Mouse (Mus musculus) erythroblast, adult 5-6 weeks (primary cell): ENCODE results near the gene 5730596B20Rik. TPM values are rescaled to one million over a fixed set of nuclear protein-coding genes. Genes with fewer than 3 reads are reported as not detected.

Source experiments
- ATAC-seq: replicated peaks from 2 replicates; pipeline ENCODE4 v1.8.0; 2016; ENCODE audit warnings: moderate number of reproducible peaks, mild to moderate bottlenecking, moderate TSS enrichment, inconsistent platforms; ENCODE audit not compliant: poor library complexity, low FRiP score, severe bottlenecking
- total RNA-seq, 2 experiments: library from RNA; stranded (forward) in 1 of 2; stranded (reverse) in 1 of 2; fragments of 150-400 nt in 1 of 2; fragments of 200-764, 138-1000 nt in 1 of 2; gene quantifications; 2 replicates each; pipeline versions ENCODE4 v1.2.3 to v1.2.4; 2015 to 2017; ENCODE audit warnings: low replicate concordance in 2 of 2

5730596B20Rik gene
- total RNA-seq, 2 experiments from 2014 or later: not detected

GRCm38 (mm10) chr6:52172501-52172900 is 4.8 kb upstream of the 5730596B20Rik start:
- no peak for ATAC-seq

DNA sequence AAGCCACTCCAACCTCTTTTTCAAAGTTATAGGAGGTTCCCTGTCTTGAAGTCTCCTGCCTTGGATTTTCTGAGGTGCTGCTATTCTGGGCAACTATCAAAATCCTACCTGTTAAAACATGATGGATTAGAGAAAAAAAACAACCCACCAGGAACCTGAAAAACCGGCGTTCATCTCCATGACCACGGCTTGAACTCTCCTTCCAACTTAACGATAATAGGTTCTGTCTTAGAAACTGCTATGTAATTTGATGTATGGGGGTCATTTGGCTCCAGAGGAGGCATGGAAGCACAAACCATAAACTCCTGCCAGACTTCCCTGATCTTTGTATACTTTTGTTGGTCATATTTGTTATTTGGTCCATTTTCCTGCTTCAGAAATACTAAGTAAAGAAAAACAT is 3.6 kb upstream of the 5730596B20Rik start:
- ATAC-seq: no peak

DNA sequence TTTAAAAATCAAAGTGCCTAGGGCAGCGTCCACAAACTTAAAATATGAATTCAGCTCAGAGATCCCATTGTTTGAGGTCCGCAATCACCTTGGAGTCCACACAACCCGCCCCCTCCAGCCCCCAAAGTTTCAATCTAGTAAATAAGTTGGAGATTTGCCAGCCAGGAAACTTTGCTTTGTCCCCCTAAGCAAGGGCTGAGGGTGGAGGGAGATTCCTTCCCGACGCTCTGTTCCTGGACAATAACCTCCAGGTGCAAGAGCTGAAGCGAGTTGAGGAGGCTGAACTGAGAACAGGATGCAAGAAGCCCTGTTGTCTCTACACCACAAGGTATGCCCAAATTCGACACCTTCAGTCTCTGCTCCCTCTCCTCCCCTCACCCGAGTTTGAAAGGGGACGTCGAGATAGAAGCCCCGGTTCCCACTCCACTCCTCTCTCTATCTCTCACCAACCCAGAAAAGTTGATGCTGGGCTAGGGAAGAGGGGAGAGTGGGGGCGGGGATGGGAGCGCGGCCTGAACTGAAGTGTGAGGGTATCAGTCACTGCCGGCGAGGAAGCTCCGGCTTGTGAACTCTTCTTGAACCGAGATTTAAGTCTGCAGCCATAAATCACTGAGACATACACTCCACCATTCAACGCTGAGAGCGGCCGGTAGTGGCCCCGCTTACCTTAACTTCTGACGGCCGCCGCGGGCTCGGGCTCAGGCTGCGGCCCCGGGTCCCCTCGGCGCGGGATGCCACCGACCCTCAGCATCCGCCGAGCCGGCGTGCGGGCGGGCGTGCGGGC is 2.1 kb upstream of the 5730596B20Rik start:
- ATAC-seq: no peak

- no peak for ATAC-seq
These were observed 1.4 kb upstream of the 5730596B20Rik start for GRCm38 (mm10) chr6:52175864-52176263.

DNA sequence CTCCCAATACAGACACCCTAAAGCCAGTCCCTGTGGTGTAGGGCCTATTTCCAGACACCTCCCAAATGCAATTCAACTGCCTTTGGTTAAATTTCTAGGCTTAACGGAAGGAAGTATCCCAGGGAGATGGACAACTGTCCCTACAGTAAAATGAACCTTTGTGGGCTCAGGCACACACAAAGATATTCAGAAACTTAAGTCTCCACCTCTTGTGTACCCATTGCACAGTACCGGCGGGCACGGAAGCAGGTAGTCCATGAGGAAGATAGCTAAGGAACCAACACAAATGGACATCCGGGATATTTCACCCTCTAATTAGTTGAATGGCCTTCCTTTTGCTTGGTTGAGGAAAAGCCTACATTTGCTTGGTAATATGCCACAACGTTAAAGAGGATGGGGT is 907 bp upstream of the 5730596B20Rik start:
- no peak for ATAC-seq

GRCm38 (mm10) chr6:52177806-52178205 is 508 bp downstream of the 5730596B20Rik start:
- no peak for ATAC-seq

- ATAC-seq: no peak
These were observed 1.8 kb downstream of the 5730596B20Rik start for GRCm38 (mm10) chr6:52178918-52179665.

- ATAC-seq: no peak
These were observed 2.4 kb downstream of the 5730596B20Rik start for GRCm38 (mm10) chr6:52179690-52180089.

GRCm38 (mm10) chr6:52180213-52180710 is 3.0 kb downstream of the 5730596B20Rik start:
- no peak for ATAC-seq

GRCm38 (mm10) chr6:52180726-52181125 is 3.4 kb downstream of the 5730596B20Rik start:
- ATAC-seq: no peak

GRCm38 (mm10) chr6:52182030-52182429 is 4.7 kb downstream of the 5730596B20Rik start:
- ATAC-seq: no peak

DNA sequence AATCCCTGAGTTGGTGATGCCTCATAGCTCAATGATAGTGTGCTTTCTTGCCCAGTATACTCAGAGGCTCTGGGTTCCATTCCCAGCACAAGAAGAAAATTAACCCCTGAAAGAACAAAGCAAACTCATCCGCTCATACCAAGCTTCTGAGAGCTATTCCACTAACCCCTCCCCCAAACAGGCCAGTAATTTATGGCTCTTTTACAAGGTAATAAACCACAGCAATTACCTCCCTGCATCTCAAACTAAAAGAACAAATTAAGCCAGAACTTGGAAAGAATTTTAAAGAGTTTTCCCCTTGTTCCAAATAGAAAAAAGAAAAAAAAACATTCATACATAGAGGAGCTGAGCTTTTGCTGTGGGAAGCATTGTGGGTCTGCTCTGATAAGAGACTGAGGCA is 5.5 kb downstream of the 5730596B20Rik start:
- no peak for ATAC-seq

DNA sequence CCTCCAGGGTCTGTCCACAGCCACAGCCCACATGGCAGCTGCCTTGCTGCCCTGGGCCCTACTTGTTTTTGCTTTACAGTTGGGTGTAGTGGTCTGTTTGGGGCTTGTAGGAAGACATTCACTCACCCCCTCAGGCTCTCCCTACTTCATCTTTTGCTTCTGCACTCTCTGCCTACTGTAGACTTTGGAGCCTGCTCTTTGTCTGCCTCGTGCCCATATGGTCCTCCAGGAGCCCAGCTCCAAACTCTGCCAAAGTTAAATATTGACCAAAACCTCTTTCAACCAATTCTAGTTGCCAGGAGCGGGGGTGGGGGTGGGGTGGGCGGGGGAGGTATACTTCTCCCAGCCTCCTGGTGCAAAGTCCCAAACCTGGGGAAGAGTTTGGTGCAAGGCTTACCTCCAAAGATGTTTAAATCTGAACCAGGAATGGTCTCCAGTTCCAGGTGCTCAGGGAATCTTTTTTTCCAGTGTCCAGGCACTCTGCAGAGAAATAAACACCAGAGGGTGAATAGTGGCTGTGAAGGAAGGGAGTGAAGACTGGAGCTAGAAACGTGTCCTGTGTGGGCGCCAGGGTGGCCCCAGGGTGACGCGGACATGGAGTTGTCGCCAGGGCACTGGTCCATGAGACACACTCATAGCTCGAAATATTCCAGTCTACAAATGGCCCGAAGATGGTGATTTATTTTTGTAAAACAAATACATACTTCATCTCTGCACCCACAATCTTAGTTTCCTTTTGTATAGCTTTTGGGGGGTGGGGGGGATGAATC is 6.2 kb downstream of the 5730596B20Rik start:
- no peak for ATAC-seq

DNA sequence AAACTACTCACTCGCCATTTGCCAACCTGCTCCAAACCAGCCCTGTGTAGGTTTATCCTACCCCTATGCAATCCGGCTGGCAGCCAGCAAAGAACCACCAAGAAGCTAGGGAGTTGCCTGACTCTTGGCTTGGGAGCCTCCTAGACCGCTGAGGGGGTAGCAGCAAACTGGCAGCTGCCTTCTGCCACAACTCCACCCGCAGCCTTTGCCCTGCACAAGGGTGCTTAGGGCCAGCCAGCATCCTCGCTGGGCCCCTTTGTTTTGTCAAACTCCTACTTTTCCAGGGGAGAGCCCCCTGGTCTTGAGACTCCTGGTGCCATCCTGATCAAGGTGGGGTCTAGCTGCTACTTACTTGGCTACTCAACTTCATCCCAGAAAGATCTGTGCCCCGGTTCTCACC is 7.4 kb downstream of the 5730596B20Rik start:
- no peak for ATAC-seq

DNA sequence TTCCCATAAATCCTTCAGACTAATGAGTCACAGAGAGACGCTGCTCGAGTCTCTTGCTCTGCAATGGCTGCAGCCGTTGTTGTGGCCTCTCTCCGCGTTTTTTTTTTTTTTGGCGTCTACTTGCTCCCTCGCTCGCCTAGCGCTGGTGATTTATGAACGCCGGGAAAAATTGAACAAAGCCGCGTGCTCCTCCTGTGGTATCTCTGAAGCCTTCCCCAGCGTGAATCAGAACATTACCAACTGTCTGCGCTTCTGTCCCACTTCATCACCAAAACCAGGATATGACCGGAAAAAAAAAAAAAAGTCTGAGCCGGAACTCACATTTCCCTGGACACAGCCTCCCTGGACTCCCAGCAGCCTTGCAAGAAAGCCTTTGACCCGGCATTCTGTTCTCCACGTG is 7.9 kb downstream of the 5730596B20Rik start:
- ATAC-seq: no peak

DNA sequence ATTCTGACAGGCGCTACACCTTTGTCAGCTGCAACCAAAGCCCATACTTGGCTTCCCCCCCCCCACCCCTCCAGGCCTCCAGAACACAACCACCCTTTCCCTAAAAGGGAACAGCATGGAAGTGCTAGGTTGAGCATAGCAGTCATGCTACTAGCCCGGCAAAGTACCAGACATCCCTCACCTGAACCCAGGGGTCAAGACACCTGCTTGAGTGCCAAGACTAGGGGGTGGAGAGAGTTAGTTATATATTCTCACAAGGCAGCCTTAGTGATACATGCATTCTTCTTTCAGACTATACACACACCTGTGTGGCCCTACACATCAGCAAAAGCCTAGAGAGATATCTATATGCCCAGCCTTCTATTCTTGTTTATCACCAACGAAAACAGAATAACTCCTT is 8.5 kb downstream of the 5730596B20Rik start:
- no peak for ATAC-seq

DNA sequence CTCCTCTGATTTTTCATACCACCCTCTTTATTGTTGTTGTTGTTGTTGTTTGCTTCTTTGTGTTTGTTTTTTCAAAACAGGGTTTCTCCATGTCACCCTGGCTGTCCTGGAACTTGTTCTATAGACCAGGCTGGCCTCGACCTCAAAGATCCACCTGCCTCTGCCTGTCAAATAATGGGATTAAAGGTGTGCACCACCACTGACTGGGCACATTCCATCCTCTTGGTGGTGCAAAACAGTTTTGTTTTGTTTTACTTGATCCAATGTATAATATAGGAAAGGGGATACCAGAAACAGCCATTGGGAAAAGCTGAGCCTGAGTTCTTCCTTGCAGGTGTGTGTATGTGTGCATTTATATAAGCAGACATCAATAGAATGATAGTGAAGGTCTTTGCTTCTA is 9.2 kb downstream of the 5730596B20Rik start:
- ATAC-seq: no peak

- ATAC-seq: no peak
These were observed 11.9 kb downstream of the 5730596B20Rik start for GRCm38 (mm10) chr6:52189172-52189591.

DNA sequence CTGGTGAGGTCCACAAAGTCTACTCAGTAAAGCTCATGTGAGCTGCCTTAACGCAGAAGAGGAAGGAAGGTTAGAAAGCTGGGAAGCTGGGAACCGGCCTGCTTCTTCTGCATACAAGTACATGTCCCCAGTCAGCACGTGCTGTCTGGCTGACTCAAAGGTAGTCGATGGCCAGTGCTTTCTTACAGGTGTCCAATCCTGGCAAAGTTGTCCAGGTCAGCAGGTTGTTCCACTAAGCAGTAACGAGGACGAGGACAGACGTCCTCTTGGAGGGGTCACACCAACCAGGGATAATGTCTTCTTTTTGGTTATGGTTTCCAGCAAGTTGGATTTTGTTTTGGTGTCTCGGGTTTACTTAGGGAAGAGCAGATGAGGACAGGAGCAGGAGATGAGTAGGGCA is 12.6 kb downstream of the 5730596B20Rik start:
- no peak for ATAC-seq

DNA sequence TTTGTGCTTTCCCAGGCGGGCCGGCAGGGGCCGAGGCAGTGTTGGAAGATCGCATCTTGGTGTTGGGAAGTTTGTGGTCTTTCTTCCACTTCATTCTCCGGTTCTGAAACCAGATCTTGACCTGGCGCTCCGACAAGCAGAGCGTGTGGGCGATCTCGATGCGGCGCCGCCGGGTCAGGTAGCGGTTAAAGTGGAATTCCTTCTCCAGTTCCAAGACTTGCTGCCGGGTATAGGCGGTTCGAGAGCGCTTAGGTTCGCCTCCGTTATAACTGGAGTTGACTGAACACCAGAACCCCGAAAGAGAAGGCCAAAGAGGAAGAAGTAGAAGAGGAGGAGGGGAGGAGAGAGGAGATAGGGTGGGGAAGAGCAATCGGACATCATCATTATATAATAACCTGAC is 13.1 kb downstream of the 5730596B20Rik start:
- no peak for ATAC-seq
